Mouse (Mus musculus) effector memory CD4-positive, alpha-beta T cell, adult 5 months (primary cell): Measurements from ENCODE around the gene Lrrc72. TPM values are rescaled to one million over a fixed set of nuclear protein-coding genes. Genes with fewer than 3 reads are reported as not detected.

Source experiments
- polyA plus RNA-seq: library from polyadenylated mRNA; unstranded; fragments of 100-300 nt; shearing (Covaris generic); gene quantifications from one replicate; pipeline ENCODE4 v1.2.1, GENCODE M21; 2017

The Lrrc72 gene
- not detected for polyA plus RNA-seq

DNA sequence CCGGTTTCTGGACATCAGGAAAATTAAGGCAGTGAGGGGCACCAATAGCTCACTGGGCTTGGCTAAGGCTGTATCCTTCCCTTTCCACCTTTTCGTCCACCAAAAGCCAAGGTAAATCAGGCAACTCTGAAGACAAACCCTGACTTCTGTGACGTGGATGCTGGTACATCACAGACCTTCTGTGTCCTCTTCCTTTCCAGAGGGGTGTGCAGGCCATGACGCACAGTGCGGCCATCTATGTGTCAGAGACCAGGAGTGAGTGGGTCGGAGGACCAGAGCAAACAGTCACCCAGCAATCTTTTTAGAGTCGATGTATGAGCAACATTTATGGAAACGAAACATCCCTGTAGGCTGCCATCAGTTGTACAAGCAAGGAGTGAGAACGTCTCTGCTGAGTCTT is at the start of gene Lrrc72:
Gene Lrrc72, minus strand, starts transcription at position 101 of the 400 bp plus-strand sequence.

Other genes with a start within 250 kb of the Lrrc72 start
- gene Tspan13, start 210.9 kb downstream of the Lrrc72 start, polyA plus RNA-seq: 215 TPM
- gene Ankmy2, start 96.3 kb downstream of the Lrrc72 start, polyA plus RNA-seq: 36.5 TPM
- gene Bzw2, start 95.3 kb downstream of the Lrrc72 start, polyA plus RNA-seq: 227 TPM
- gene Sostdc1, start 60.7 kb upstream of the Lrrc72 start, polyA plus RNA-seq: 32.9 TPM
- 4.6 TPM for gene Ispd, start 128.1 kb upstream of the Lrrc72 start, polyA plus RNA-seq
- 3.2 TPM for gene D630036H23Rik, start 128.8 kb upstream of the Lrrc72 start, polyA plus RNA-seq